Mouse (Mus musculus) heart, adult 11 months (tissue): ENCODE measurements around the gene Cltb.

Source experiments
- DNase-seq: peaks from one replicate; pipeline ENCODE4 v3.0.0; 2022

Gene Cltb

DNA sequence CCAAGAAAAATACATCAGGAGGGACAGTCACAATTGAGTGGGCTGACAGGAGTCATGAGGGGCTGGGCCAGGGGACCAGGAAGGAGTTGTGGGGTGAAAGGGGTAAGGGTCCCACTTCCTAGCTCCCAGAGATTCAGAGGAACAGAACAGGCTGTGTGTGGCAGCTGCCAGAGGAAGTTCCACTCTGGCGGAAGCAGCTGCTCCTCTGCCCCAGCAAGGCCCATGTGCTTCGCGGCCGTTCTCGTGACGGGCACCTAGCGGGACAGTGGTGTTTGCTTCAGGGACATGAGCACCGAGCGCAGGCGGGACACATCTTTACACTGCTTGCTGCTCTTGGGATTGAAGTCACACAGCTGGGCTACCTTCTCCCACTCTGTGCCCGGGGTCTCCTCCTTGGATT is 17.5 kb downstream of the Cltb start:
- DNase-seq, result peak; percentile 95

DNA sequence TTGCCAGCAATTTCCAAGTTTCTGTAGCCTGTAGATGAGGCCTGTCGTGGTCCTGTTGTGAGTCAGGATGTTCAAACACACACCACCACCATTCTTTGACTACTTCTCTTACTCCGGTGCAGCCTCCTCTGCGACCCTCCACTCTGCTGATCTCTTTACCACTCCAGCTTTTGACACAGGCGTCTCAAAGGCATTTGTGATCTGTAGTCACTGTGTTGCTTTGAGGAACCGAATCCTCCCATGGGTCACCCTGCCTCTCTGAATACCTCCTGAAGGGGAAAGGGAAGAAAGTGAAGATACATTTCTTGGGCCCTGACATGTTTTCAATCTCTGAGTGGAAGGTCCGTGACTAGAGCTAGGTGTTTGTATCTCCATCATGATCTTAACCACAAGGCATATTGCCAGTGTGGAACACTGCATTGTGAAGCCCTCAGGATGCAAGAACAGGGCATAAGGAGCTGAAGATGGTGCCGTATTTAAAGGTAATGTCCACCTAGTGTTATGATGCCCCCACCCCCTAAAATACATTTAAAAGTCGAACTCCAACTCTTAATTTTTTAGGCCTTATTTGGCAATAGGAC is 19.3 kb downstream of the Cltb start:
- peak; percentile 87 for DNase-seq

DNA sequence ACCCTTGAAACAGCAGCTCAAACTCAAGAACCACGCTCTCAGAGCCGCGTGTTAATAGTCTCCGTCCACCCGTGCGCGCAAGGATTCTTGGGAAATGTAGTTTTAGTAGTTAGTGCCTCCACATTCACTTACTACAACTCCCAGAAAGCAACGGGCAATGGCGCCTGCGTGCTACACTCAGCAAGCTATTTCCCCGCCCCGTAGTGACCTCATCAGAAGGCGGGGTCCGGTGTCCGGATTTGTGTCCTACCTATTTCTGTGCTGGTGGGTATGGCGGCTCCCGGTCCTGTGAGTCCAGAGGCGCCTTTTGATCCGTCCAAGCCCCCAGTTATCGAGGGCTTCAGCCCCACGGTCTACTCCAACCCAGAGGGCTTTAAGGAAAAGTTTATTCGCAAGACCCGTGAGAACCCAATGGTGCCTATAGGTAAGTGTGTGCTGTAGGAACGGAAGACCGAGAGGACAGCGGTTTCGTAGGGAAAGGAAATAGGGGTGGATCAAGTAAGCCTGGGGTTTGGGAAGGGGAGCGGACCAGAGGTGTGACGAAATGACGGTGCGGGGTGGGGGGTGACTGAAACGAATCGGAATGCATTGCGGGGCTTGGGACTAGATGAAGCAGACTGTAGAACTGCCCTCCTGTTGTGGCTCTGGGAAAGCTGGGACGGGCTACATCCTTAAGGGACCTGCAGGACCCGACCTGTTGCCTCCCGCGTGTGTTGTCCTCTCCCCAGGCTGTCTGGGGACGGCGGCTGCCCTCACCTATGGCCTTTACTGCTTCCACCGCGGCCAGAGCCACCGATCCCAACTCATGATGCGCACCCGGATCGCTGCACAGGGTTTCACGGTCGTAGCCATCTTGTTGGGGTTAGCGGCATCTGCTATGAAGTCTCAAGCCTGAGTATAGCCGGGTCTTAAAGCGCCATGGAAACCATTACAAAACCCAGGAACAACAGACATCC is 20.9 kb downstream of the Cltb start, which contains the start of the genes Nop16 and Higd2a:
Nop16 (minus strand) TSS at position 95 of the 956 bp plus-strand sequence.
Higd2a (plus strand) TSS at position 212 of the 956 bp plus-strand sequence.
- peak; percentile 100 for DNase-seq

DNA sequence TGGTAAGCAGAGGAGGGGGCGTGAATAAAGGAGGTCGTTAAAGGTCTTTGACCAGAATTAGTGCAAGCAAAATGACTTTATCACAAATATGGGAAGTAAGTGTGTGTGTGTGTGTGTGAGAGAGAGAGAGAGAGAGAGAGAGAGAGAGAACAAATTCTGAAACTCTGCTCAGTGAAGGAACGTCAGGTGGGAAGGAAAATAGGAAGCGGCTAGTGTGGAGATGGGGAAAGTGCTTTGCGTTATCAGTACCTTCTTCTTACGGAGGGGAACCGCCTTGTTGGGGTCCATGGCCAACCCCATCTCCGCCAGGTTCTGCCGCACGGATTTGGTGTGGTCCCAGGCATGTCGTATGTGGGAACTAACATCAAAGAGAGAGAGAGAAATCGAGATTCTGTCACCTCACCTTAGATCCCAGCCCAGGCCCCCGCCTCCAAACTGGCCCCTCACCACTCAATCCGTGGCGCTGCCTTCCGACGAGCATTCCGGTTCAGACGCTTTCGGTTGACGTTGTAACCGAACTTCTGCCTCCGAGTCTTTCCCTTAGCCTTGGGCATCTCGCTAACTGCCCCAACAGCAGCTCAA is 21.6 kb downstream of the Cltb start:
- DNase-seq, result no peak

DNA sequence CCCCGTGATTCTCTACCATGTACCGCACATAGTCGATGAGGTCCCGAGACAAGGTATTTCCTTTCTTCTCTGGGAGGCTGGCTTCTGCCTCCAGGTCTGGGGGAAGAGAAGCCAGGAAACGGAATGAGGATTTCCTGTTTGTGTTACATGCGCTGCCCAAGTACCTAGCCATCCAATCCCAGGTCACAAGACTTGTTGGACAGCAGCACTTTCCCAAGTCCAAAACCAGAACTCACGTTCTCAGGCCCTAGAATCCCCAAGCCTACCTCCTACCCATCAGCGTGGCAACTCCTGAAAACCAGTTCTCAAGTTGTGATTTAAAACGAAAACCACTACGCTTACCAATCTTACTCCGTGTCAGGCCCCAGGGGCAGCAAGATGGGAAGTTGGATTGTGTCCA is 25.3 kb downstream of the Cltb start:
- peak; percentile 93 for DNase-seq

GRCm38 (mm10) chr13:54582860-54583259 is 28.3 kb downstream of the Cltb start:
- peak; percentile 84 for DNase-seq

GRCm38 (mm10) chr13:54582126-54582525 is 29.0 kb downstream of the Cltb start:
- peak; percentile 91 for DNase-seq

- DNase-seq, result no peak
Measured at GRCm38 (mm10) chr13:54581385-54581784, 29.8 kb downstream of the Cltb start.

GRCm38 (mm10) chr13:54577652-54578507 is 33.3 kb downstream of the Cltb start:
- peak; percentile 97 for DNase-seq

GRCm38 (mm10) chr13:54575489-54575888 is 35.7 kb downstream of the Cltb start:
- peak; percentile 93 for DNase-seq

- peak; percentile 98 for DNase-seq
Measured at GRCm38 (mm10) chr13:54574854-54575481, 36.2 kb downstream of the Cltb start, which contains the start of gene Arl10. Gene Arl10 (plus strand): TSS chr13:54575015.

GRCm38 (mm10) chr13:54572621-54573020 is 38.5 kb downstream of the Cltb start:
- DNase-seq, result no peak

- no peak for DNase-seq
Measured at GRCm38 (mm10) chr13:54571637-54572036, 39.5 kb downstream of the Cltb start.

DNA sequence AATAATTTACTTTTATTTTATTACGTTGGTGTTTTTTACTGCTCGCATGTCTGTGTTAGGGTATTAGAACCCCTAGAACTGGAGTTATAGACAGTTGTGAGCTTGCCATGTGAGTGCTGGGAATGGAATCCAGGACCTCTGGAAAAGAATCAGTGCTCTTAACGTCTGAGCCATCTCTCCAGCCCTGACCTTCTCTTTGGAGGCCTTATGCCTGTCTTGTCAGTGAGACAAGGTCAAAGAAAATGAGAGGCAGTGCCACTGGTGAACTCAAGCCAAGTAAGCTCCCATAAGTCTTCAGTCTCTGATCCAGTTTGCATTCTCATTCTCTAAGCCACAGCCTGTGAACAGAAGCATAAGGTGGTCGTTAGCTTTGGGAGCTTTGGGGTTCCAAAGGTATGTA is 40.4 kb downstream of the Cltb start:
- DNase-seq, result no peak

- DNase-seq, result no peak
Measured at GRCm38 (mm10) chr13:54569282-54569681, 41.9 kb downstream of the Cltb start.

- no peak for DNase-seq
Measured at GRCm38 (mm10) chr13:54568380-54568779, 42.8 kb downstream of the Cltb start.

- peak; percentile 95 for DNase-seq
Measured at GRCm38 (mm10) chr13:54565594-54566345, 45.4 kb downstream of the Cltb start.

- DNase-seq, result peak; percentile 99
Measured at GRCm38 (mm10) chr13:54565201-54565581, 46.0 kb downstream of the Cltb start, which contains the start of gene 4833439L19Rik. Gene 4833439L19Rik (minus strand): TSS chr13:54565435.

GRCm38 (mm10) chr13:54564232-54565200 is 46.6 kb downstream of the Cltb start:
- no peak for DNase-seq

- DNase-seq, result peak; percentile 88
Measured at GRCm38 (mm10) chr13:54562562-54562961, 48.6 kb downstream of the Cltb start.
